Mouse (Mus musculus): ENCODE measurements around the gene Akap6.

GRCm38 (mm10) chr12:52856104-52856503, 156.9 kb downstream of the Akap6 start:
- TF ChIP-seq CTCF (IDR thresholded peaks at IDR 0.05; ENCODE audit: borderline replicate concordance, extremely low read depth, insufficient read depth, insufficient read length) (no peak), POLR2A (IDR thresholded peaks at IDR 0.05; ENCODE audit: borderline replicate concordance, extremely low read depth, insufficient read depth, insufficient read length, poor library complexity, severe bottlenecking) (no peak)
